Comparison of ENCODE assay signal across 9 mouse cellular contexts in genomic region chr9:71210870-71211269, GRCm38 (mm10). TPM values are rescaled to one million over a fixed set of nuclear protein-coding genes. Genes with fewer than 3 reads are reported as not detected.
DNase-seq lines count a peak whose midpoint lies in the region; ATAC-seq and TF ChIP-seq lines count a peak whose summit lies in the region.
"Had no signal": no experiment of that assay in that cellular context is flagged by ENCODE, and none has a peak within 500 bp of the region (broad histone marks: within the 10 kb centered on the region; RNA-seq: fewer than 3 reads in every experiment).

No protein-coding gene starts in this region.

- H3K4me2 ChIP-seq in kidney, postnatal 0 days (ENCODE audit: low read length), result no peak overlapping the region
- no peak overlapping the region for H3K4me2 ChIP-seq in CH12.LX (ENCODE audit: insufficient read depth, low read depth, poor library complexity, severe bottlenecking)
- H3K4me2 ChIP-seq: lung, embryonic 15.5 days had no signal

- dilution Hi-C loops in CH12.LX (cut with MboI; ENCODE audit: extremely low pct_ligation_motif_present, extremely low pct_unique_long_range_greater_than_20kb, low sequenced_read_pairs), result no loop called here

- no peak overlapping the region for H3K4me3 ChIP-seq in kidney, postnatal 0 days (replicated peaks; ENCODE audit: low read depth, low read length)
- no peak overlapping the region for H3K4me3 ChIP-seq in CH12.LX (replicated peaks in 1 of 3; ENCODE audit: low read depth in 2 of 3, low read length in 2 of 3, poor library complexity in 1 of 3)
- no peak overlapping the region for H3K4me3 ChIP-seq in embryonic fibroblast, embryonic 13.5 days (ENCODE audit: insufficient read depth, low read length)
- H3K4me3 ChIP-seq: lung, embryonic 15.5 days had no signal

- TF ChIP-seq CTCF in kidney, postnatal 0 days (IDR thresholded peaks at IDR 0.05; ENCODE audit: low read depth), result peak; percentile 88
- TF ChIP-seq CTCF in CH12.LX (conservative IDR thresholded peaks at IDR 0.05 in 1 of 2, IDR thresholded peaks at IDR 0.05 in 1 of 2; ENCODE audit: low read depth in 2 of 2, low read length in 2 of 2), result peak; percentile 68 to 93
- TF ChIP-seq CTCF in embryonic fibroblast, embryonic 13.5 days (IDR thresholded peaks at IDR 0.05; ENCODE audit: borderline replicate concordance, insufficient read depth, low read length), result peak; percentile 43; the same call in 1 of the 2 replicates

- no peaks in the 10 kb centered on the region for H3K36me3 ChIP-seq in kidney, postnatal 0 days (ENCODE audit: insufficient read depth, low read length)
- no peaks in the 10 kb centered on the region for H3K36me3 ChIP-seq in CH12.LX (replicated peaks in 1 of 2; ENCODE audit: control insufficient read depth in 1 of 2, insufficient read depth in 1 of 2, low read length in 1 of 2)
- H3K36me3 ChIP-seq: lung, embryonic 15.5 days had no signal

- no peak for ATAC-seq in kidney, postnatal 0 days (replicated peaks; ENCODE audit: low FRiP score, low read depth)
- 0 out of 2 replicates have a peak, but pooled peaks have one; percentile 53 for ATAC-seq in monocyte, adult 5-6 weeks (replicated peaks; ENCODE audit: insufficient number of reproducible peaks, low FRiP score, low TSS enrichment, poor library complexity, severe bottlenecking)

- no peaks in the 10 kb centered on the region for H3K9me3 ChIP-seq in kidney, postnatal 0 days (replicated peaks; ENCODE audit: low read length)
- peaks cover 7% of the 10 kb centered on the region for H3K9me3 ChIP-seq in CH12.LX (replicated peaks; ENCODE audit: low read length)
- H3K9me3 ChIP-seq: lung, embryonic 15.5 days had no signal

- no peak overlapping the region for H3K27ac ChIP-seq in kidney, postnatal 0 days
- no peak overlapping the region for H3K27ac ChIP-seq in CH12.LX (ENCODE audit: insufficient read depth, low read depth)
- H3K27ac ChIP-seq in embryonic fibroblast, embryonic 13.5 days (ENCODE audit: insufficient read depth, low read length), result no peak overlapping the region
- H3K27ac ChIP-seq: lung, embryonic 15.5 days had no signal

- no peaks in the 10 kb centered on the region for H3K79me2 ChIP-seq in CH12.LX (replicated peaks; ENCODE audit: control insufficient read depth, extremely low read depth, insufficient read depth, poor library complexity, severe bottlenecking)

- in situ Hi-C loops in CH12.LX (cut with MboI; ENCODE audit: low pct_ligation_motif_present, low pct_unique_long_range_greater_than_20kb, low sequenced_read_pairs), result loop anchor here (10.0 to 25.0 kb wide), 3 partner anchors 104 to 401 kb away; no protein-coding TSS in a partner anchor

- H3K9ac ChIP-seq in kidney, postnatal 0 days (ENCODE audit: low read depth, low read length), result no peak overlapping the region
- no peak overlapping the region for H3K9ac ChIP-seq in CH12.LX (ENCODE audit: insufficient read depth, low read depth)
- H3K9ac ChIP-seq: lung, embryonic 15.5 days had no signal

- no peak for TF ChIP-seq POLR2A in CH12.LX (IDR thresholded peaks at IDR 0.05; ENCODE audit: low read depth, low read length)
- TF ChIP-seq POLR2A in embryonic fibroblast, embryonic 13.5 days (IDR thresholded peaks at IDR 0.05; ENCODE audit: low read depth, low read length), result no peak

- no peak for TF ChIP-seq EP300 in CH12.LX (IDR thresholded peaks at IDR 0.05; ENCODE audit: low read length)

- DNase-seq in adrenal gland, postnatal 14 days, result peak; percentile 48
- no peak for DNase-seq in adrenal gland, postnatal 4 days (ENCODE audit: low spot score in 2 of 2)
- peak; percentile 61 for DNase-seq in kidney, postnatal 0 days (ENCODE audit: low spot score)
- no peak for DNase-seq in kidney, adult 11 months
- peak; percentile 50 for DNase-seq in CH12.LX (ENCODE audit: extremely low read depth)
- no peak for DNase-seq in thymus, postnatal 36 days

- H3K27me3 ChIP-seq in kidney, postnatal 0 days (ENCODE audit: insufficient read depth, low read length), result no peaks in the 10 kb centered on the region; the same call in 1 of the 2 replicates
- no peaks in the 10 kb centered on the region for H3K27me3 ChIP-seq in CH12.LX (replicated peaks)

- WGBS in kidney, postnatal 0 days, result 13% methylated on average over 2 of the region's 2 CpGs

- TF ChIP-seq RAD21 in CH12.LX (IDR thresholded peaks at IDR 0.05; ENCODE audit: low read depth, low read length), result peak; percentile 92

- H3K4me1 ChIP-seq in kidney, postnatal 0 days (replicated peaks; ENCODE audit: insufficient read depth, low read length), result no peaks in the 10 kb centered on the region; the same call in 1 of the 2 replicates
- peaks cover 0 to 7% of the 10 kb centered on the region in 2 experiments; a peak in 2 of 4 replicates for H3K4me1 ChIP-seq in CH12.LX (ENCODE audit: control insufficient read depth in 1 of 2, insufficient read depth in 2 of 2)
- no peaks in the 10 kb centered on the region for H3K4me1 ChIP-seq in embryonic fibroblast, embryonic 13.5 days (ENCODE audit: control insufficient read depth, insufficient read depth, low read length)

TF ChIP-seq in CH12.LX, 34 proteins besides CTCF, POLR2A, EP300 and RAD21:
- TF ChIP-seq MAFK (IDR thresholded peaks at IDR 0.05; ENCODE audit: insufficient replicate concordance, low read length) (no peak), TBP (conservative IDR thresholded peaks at IDR 0.05; ENCODE audit: low read depth, low read length) (no peak), JUN (IDR thresholded peaks at IDR 0.05; ENCODE audit: insufficient read depth, low read depth, low read length) (no peak), HCFC1 (IDR thresholded peaks at IDR 0.05; ENCODE audit: low read depth, low read length) (no peak), CHD1 (IDR thresholded peaks at IDR 0.05; ENCODE audit: low read depth, low read length) (no peak), SMC3 (IDR thresholded peaks at IDR 0.05; ENCODE audit: low read depth, low read length) (peak; percentile 77), SIN3A (IDR thresholded peaks at IDR 0.05; ENCODE audit: low read length) (no peak), IRF4 (IDR thresholded peaks at IDR 0.05; ENCODE audit: low read depth, low read length) (no peak; the same call in 1 of the 2 replicates), ZMIZ1 (IDR thresholded peaks at IDR 0.05; ENCODE audit: low read depth, low read length) (no peak), ZC3H11A (IDR thresholded peaks at IDR 0.05; ENCODE audit: low read depth, low read length) (peak; percentile 29; the same call in 1 of the 2 replicates), TCF12 (IDR thresholded peaks at IDR 0.05; ENCODE audit: low read depth, low read length) (no peak), RCOR1 (conservative IDR thresholded peaks at IDR 0.05; ENCODE audit: low read depth, low read length) (no peak)

RNA-seq across cellular contexts. Expression of gene Aldh1a2, which starts 4.7 kb away (rescaled TPM):
- total RNA-seq in adrenal gland, postnatal 14 days (2021), result 50.3 and 53.0 TPM in 2 replicates
- total RNA-seq in adrenal gland, postnatal 4 days (2021), result 10 to 100 TPM; 49.7 to 64.0 TPM
- polyA plus RNA-seq in kidney, postnatal 0 days (2015; fragmentation: Nextera tagmentation; extraction: Ambion mirVana), result 177 and 178 TPM in 2 replicates
- 10.4 and 11.9 TPM in 2 replicates for total RNA-seq in CH12.LX (2012; rRNA removed)
- total RNA-seq in CH12.LX (2014; rRNA removed), result 0.38 and 0.77 TPM in 2 replicates
- polyA plus RNA-seq in CH12.LX (2012; ENCODE audit: insufficient read length, low read depth), result 1.4 and 1.5 TPM in 2 replicates
- 2.7 and 4.0 TPM in 2 replicates for polyA plus RNA-seq in embryonic fibroblast, embryonic 13.5 days (2011; ENCODE audit: insufficient read length, low read depth, missing spikeins)
- 2.6 to 3.9 TPM (median 2.6 TPM) in 3 replicates for total RNA-seq in monocyte, adult 5-6 weeks (2017)

RNA-seq across cellular contexts. Expression of gene Aqp9, which starts 42.4 kb away (rescaled TPM):
- 1.6 and 20.3 TPM in 2 replicates for total RNA-seq in adrenal gland, postnatal 14 days (2021)
- 10 to 100 TPM in 1 of 2 experiments, 1 to 10 TPM in 1; 1.0 to 15.7 TPM for total RNA-seq in adrenal gland, postnatal 4 days (2021)
- polyA plus RNA-seq in kidney, postnatal 0 days (2015; fragmentation: Nextera tagmentation; extraction: Ambion mirVana), result 0.04 and 0.29 TPM in 2 replicates
- total RNA-seq in CH12.LX (2012; rRNA removed) (0.08 TPM in 1 of 2 replicates, not detected in the other), CH12.LX (2014; rRNA removed) (not detected in 2 replicates)
- not detected in 2 replicates for polyA plus RNA-seq in CH12.LX (2012; ENCODE audit: insufficient read length, low read depth)
- not detected in 2 replicates for polyA plus RNA-seq in embryonic fibroblast, embryonic 13.5 days (2011; ENCODE audit: insufficient read length, low read depth, missing spikeins)
- total RNA-seq in monocyte, adult 5-6 weeks (2017), result 13.4 to 39.6 TPM (median 30.9 TPM) in 3 replicates

Comparison
In these comparisons a context has a peak if more than half of its experiments do, and no peak if none do; other contexts are left out.
1. DNase-seq: peak in adrenal gland, postnatal 14 days (single experiment), kidney, postnatal 0 days (single experiment) and CH12.LX (single experiment); none in adrenal gland, postnatal 4 days (0 of 2), kidney, adult 11 months (single experiment) and thymus, postnatal 36 days (0 of 2).
2. Peak in every context shown above with its lines, with median percentiles within 50 percentile points of each other: CTCF ChIP-seq.